Mouse (Mus musculus) small intestine, adult 2 months (tissue): Measurements from ENCODE around the gene Ccdc62. TPM values are rescaled to one million over a fixed set of nuclear protein-coding genes. Genes with fewer than 3 reads are reported as not detected.

Source experiments
- H3K27ac ChIP-seq: fragments of 200-500 bp; 2 replicates; pipeline ENCODE4 v1.5.1; 2012; ENCODE audit warnings: low read depth, low read length, control low read depth, inconsistent platforms; ENCODE audit not compliant: insufficient read depth
- H3K27me3 ChIP-seq: fragments of 200-500 bp; 2 replicates; pipeline ENCODE4 v1.6.1; 2012; ENCODE audit warnings: mild to moderate bottlenecking, moderate library complexity, low read length, inconsistent platforms; ENCODE audit not compliant: control insufficient read depth, insufficient read depth
- H3K36me3 ChIP-seq: fragments of 200-500 bp; 2 replicates; pipeline ENCODE4 v1.6.1; 2012; ENCODE audit warnings: mild to moderate bottlenecking, low read length, control low read depth, inconsistent platforms; ENCODE audit not compliant: control insufficient read depth, insufficient read depth
- H3K4me1 ChIP-seq: fragments of 200-500 bp; 2 replicates; pipeline ENCODE4 v1.6.1; 2012; ENCODE audit warnings: low read length, inconsistent platforms, mixed read lengths; ENCODE audit not compliant: control insufficient read depth, insufficient read depth, insufficient read length
- H3K4me3 ChIP-seq: fragments of 200-500 bp; 2 replicates; pipeline ENCODE4 v1.5.1; 2012; ENCODE audit warnings: low read depth, mild to moderate bottlenecking, control low read depth, inconsistent platforms, low read length, moderate library complexity
- CTCF ChIP-seq: fragments of 200-500 bp; IDR thresholded peaks from 2 replicates; pipeline ENCODE4 v1.5.1; 2012; ENCODE audit warnings: low read depth, mild to moderate bottlenecking, control low read depth, inconsistent platforms, low read length, moderate library complexity, mixed read lengths; ENCODE audit not compliant: insufficient replicate concordance, insufficient read length; ENCODE audit errors: extremely low read depth
- POLR2A ChIP-seq: fragments of 200-500 bp; IDR thresholded peaks from 2 replicates; pipeline ENCODE4 v1.6.1; 2012; ENCODE audit warnings: low read depth, mild to moderate bottlenecking, control low read depth, inconsistent platforms, low read length, moderate library complexity
- WGBS: fragments of 180-500 bp; shearing (Covaris S2); methylation state at CpG from one replicate; pipeline ENCODE4 v1.1.7; 2018; 5-methylcytosine and 5-hydroxymethylcytosine counted together
- polyA plus RNA-seq: library from polyadenylated mRNA; depleted of rRNA; stranded (reverse); fragments of >200 nt; gene quantifications from 2 replicates; pipeline ENCODE4 v1.2.3, GENCODE M21; 2012

Ccdc62 gene
- polyA plus RNA-seq, 1 experiment, result 1.9 TPM

GRCm38 (mm10) chr5:123959018-123959417 lies 28.5 kb downstream of the Ccdc62 start:
- Histone ChIP-seq H3K27ac (no peak overlapping the region), H3K4me3 (no peak overlapping the region), H3K4me1 (peaks cover 5% of the 10 kb centered on the region; the same call in 1 of the 2 replicates), H3K27me3 (no peaks in the 10 kb centered on the region), H3K36me3 (no peaks in the 10 kb centered on the region)
- 53% methylated on average over 3 of the region's 3 CpGs for WGBS
- TF ChIP-seq POLR2A (no peak), CTCF (no peak)

GRCm38 (mm10) chr5:123960129-123960528 lies 29.6 kb downstream of the Ccdc62 start:
- 36% methylated on average over 8 of the region's 8 CpGs for WGBS
- Histone ChIP-seq H3K27ac (no peak overlapping the region), H3K36me3 (no peaks in the 10 kb centered on the region), H3K27me3 (no peaks in the 10 kb centered on the region), H3K4me1 (peaks cover 5% of the 10 kb centered on the region; the same call in 1 of the 2 replicates), H3K4me3 (no peak overlapping the region)
- TF ChIP-seq CTCF, result no peak
- TF ChIP-seq POLR2A, result no peak

- Histone ChIP-seq H3K4me3 (no peak overlapping the region), H3K4me1 (peaks cover 5% of the 10 kb centered on the region; the same call in 1 of the 2 replicates), H3K27me3 (no peaks in the 10 kb centered on the region), H3K36me3 (no peaks in the 10 kb centered on the region), H3K27ac (no peak overlapping the region)
- TF ChIP-seq POLR2A, result no peak
- TF ChIP-seq CTCF, result no peak
- 87% methylated on average over 12 of the region's 12 CpGs for WGBS
Measured at GRCm38 (mm10) chr5:123961046-123961445, 30.6 kb downstream of the Ccdc62 start.

DNA sequence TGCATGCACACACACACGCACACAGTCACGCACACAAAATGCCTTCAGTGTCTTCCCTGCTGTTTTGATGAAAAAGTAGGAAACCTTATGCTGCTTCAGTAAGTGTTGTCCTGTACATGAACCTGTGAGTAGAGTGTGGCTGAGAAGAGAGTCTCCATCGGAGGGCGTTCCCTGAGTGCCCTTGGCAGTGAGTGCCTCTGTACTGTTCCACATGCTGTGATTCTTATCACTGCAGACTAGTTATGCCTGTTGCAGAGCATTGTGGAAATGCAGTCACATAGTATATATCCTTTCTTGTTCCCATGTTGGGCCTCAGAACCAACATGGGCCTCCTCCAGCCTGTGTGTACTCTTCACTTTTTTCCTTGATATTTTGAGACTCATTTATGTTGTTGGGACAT lies 33.7 kb downstream of the Ccdc62 start:
- Histone ChIP-seq H3K4me1 (peaks cover 11% of the 10 kb centered on the region), H3K36me3 (no peaks in the 10 kb centered on the region), H3K4me3 (no peak overlapping the region), H3K27me3 (no peaks in the 10 kb centered on the region), H3K27ac (no peak overlapping the region)
- TF ChIP-seq POLR2A (no peak), CTCF (no peak)
- whole genome bisulfite sequencing, result 81% methylated on average over 4 of the region's 4 CpGs

GRCm38 (mm10) chr5:123966759-123967158 lies 36.3 kb downstream of the Ccdc62 start:
- Histone ChIP-seq H3K4me3 (no peak overlapping the region), H3K27ac (no peak overlapping the region; the same call in 1 of the 2 replicates), H3K4me1 (peaks cover 14% of the 10 kb centered on the region), H3K27me3 (no peaks in the 10 kb centered on the region), H3K36me3 (no peaks in the 10 kb centered on the region)
- no peak for TF ChIP-seq POLR2A
- no peak for TF ChIP-seq CTCF
- 29% methylated on average over 2 of the region's 2 CpGs for WGBS

- 32% methylated on average over 5 of the region's 5 CpGs for WGBS
- H3K36me3 ChIP-seq, result no peaks in the 10 kb centered on the region
Measured at GRCm38 (mm10) chr5:123968468-123968867, 38.0 kb downstream of the Ccdc62 start.

GRCm38 (mm10) chr5:123969216-123969615 lies 38.7 kb downstream of the Ccdc62 start:
- Histone ChIP-seq H3K27me3 (no peaks in the 10 kb centered on the region), H3K36me3 (no peaks in the 10 kb centered on the region), H3K27ac (peak overlapping the region; percentile 95), H3K4me3 (no peak overlapping the region), H3K4me1 (peaks cover 17% of the 10 kb centered on the region)
- no peak for TF ChIP-seq POLR2A
- no peak for TF ChIP-seq CTCF
- 35% methylated on average over 8 of the region's 8 CpGs for WGBS

More at GRCm38 (mm10) chr5:123968468-123968867, 38.0 kb downstream of the Ccdc62 start:
- TF ChIP-seq POLR2A (no peak), CTCF (no peak)
- Histone ChIP-seq H3K4me3 (no peak overlapping the region), H3K4me1 (peaks cover 17% of the 10 kb centered on the region), H3K27me3 (no peaks in the 10 kb centered on the region), H3K27ac (peak overlapping the region; percentile 87)
